Mouse (Mus musculus) C2C12 (cell line): ENCODE measurements at regions not wholly inside any gene's neighbourhood (a gene's known extent, or its start where the extent isn't known, plus 50 kb on each side); places are given as distances from the start of the nearest gene placed in this dataset.

ENCODE experiments used
- H3K27me3 ChIP-seq: one replicate; pipeline ENCODE4 v1.6.1; 2011; ENCODE audit not compliant: control insufficient read depth, insufficient read depth, insufficient read length
- H3K36me3 ChIP-seq: one replicate; pipeline ENCODE4 v1.6.1; 2011; ENCODE audit not compliant: control insufficient read depth, insufficient read depth
- H3K4me3 ChIP-seq: one replicate; pipeline ENCODE4 v1.5.1; 2011; ENCODE audit warnings: mild to moderate bottlenecking, control low read depth; ENCODE audit not compliant: poor library complexity, insufficient read depth, severe bottlenecking
- H3K79me2 ChIP-seq: one replicate; pipeline ENCODE4 v1.6.1; 2011; ENCODE audit not compliant: control insufficient read depth, insufficient read depth
- H3K79me3 ChIP-seq: one replicate; pipeline ENCODE4 v1.6.1; 2011; ENCODE audit warnings: low read depth, control low read depth
- H3ac ChIP-seq: one replicate; pipeline ENCODE3; 2011; ENCODE audit warnings: low read depth; ENCODE audit not compliant: control insufficient read depth, insufficient read length
- CEBPB ChIP-seq: IDR thresholded peaks from one replicate; pipeline ENCODE4 v1.6.1; 2011; ENCODE audit warnings: low read depth, mild to moderate bottlenecking, control low read depth, moderate library complexity
- CTCF ChIP-seq: IDR thresholded peaks from one replicate; pipeline ENCODE4 v1.5.1; 2011; ENCODE audit not compliant: control insufficient read depth, insufficient read depth, insufficient read length
- FOSL1 ChIP-seq: IDR thresholded peaks from one replicate; pipeline ENCODE4 v1.8.0; 2011; ENCODE audit warnings: mild to moderate bottlenecking, low read length; ENCODE audit not compliant: poor library complexity, insufficient read depth, severe bottlenecking
- MAX ChIP-seq: IDR thresholded peaks from one replicate; pipeline ENCODE4 v1.6.1; 2011; ENCODE audit warnings: mild to moderate bottlenecking, control low read depth
- MYOD1 ChIP-seq: IDR thresholded peaks from one replicate; pipeline ENCODE4 v1.6.1; 2011; ENCODE audit warnings: low read depth; ENCODE audit not compliant: control insufficient read depth, insufficient read length
- MYOG ChIP-seq: IDR thresholded peaks from one replicate; pipeline ENCODE4 v1.6.1; 2011; ENCODE audit not compliant: control insufficient read depth, insufficient read length; ENCODE audit errors: extremely low read depth
- USF1 ChIP-seq: IDR thresholded peaks from one replicate; pipeline ENCODE4 v1.6.1; 2011; ENCODE audit warnings: low read depth, mild to moderate bottlenecking, control low read depth, moderate library complexity

DNA sequence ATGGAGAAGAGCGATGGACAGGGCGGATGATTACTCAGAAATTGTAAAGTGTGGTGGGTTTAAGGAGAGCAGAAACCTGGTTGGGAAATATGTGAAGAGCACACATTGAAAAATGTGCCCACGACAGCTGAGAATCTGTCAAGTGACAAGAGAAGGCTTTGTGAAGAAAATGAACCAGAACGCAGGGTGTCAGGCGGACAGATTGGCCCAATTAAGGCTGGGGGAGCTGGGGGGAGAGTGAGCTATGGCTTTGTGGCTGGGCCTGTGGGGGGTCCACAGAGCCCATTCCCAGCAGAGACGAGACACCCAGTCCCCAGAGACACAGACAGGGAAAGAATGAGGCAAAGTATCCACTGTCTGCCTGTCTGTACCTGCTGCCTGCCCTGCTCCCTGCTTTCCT lies 153.3 kb downstream of the Shq1 start:
- TF ChIP-seq CTCF, result no peak
- no peak for TF ChIP-seq MAX
- no peak for TF ChIP-seq CEBPB
- no peak for TF ChIP-seq USF1
- no peak for TF ChIP-seq MYOD1
- no peak for TF ChIP-seq MYOG
- no peak for TF ChIP-seq FOSL1
- no peaks in the 10 kb centered on the region for H3K36me3 ChIP-seq
- no peak overlapping the region for H3ac ChIP-seq
- peaks cover 33% of the 10 kb centered on the region for H3K27me3 ChIP-seq
- no peaks in the 10 kb centered on the region for H3K79me3 ChIP-seq
- H3K4me3 ChIP-seq, result no peak overlapping the region
- no peaks in the 10 kb centered on the region for H3K79me2 ChIP-seq

GRCm38 (mm10) chr6:100512676-100513075 lies 158.3 kb downstream of the Shq1 start:
- H3K36me3 ChIP-seq, result no peaks in the 10 kb centered on the region
- no peak overlapping the region for H3K4me3 ChIP-seq
- no peak overlapping the region for H3ac ChIP-seq
- peaks cover 10% of the 10 kb centered on the region for H3K27me3 ChIP-seq
- no peaks in the 10 kb centered on the region for H3K79me3 ChIP-seq
- TF ChIP-seq USF1, result no peak
- no peak for TF ChIP-seq CTCF
- no peak for TF ChIP-seq CEBPB
- no peak for TF ChIP-seq MYOD1
- TF ChIP-seq FOSL1, result no peak
- no peak for TF ChIP-seq MYOG
- no peak for TF ChIP-seq MAX
- H3K79me2 ChIP-seq, result no peaks in the 10 kb centered on the region

GRCm38 (mm10) chr6:100510676-100511075 lies 160.3 kb downstream of the Shq1 start:
- no peak overlapping the region for H3ac ChIP-seq
- no peaks in the 10 kb centered on the region for H3K36me3 ChIP-seq
- TF ChIP-seq MYOG (no peak), CEBPB (peak; percentile 53), MAX (no peak)
- peaks cover 1% of the 10 kb centered on the region for H3K27me3 ChIP-seq
- no peak overlapping the region for H3K4me3 ChIP-seq
- no peaks in the 10 kb centered on the region for H3K79me2 ChIP-seq
- H3K79me3 ChIP-seq, result no peaks in the 10 kb centered on the region

DNA sequence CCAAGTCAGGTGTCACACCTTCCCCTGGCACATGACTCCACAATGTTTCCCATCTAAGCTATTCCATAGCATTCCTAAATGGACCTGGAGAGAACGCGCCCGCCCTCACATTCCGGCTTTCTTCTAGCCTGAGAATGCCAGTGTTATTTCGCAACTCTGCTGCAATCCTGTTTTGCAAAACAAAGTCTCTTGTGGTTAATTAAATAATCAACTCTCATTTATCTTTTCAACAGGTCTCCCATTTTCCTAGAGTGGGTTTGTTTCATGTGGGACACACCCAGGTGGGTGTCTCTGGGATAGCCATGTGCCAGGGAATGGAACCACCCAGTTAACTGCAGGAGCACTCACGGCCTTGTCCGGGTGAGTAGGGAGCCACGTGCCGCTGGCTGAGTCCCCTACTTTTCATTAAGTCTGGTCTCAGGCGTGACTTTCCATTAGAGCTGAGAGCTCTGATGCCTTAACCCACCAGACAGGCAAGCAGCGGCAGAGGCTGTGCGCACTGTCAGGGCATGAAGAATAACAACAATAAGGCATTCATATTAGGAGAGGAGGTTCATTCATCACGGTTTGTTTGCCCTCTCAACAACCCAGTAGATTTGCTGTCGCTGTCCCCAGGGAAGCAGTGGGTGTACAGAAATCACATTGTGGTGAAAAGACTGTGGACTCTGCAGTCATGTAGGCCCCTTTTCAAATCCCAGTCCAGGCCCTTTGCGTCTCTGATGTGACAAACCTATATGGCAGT lies 165.3 kb downstream of the Shq1 start:
- TF ChIP-seq CEBPB (peak; percentile 90), CTCF (no peak)
- H3K27me3 ChIP-seq, result no peaks in the 10 kb centered on the region
- no peaks in the 10 kb centered on the region for H3K36me3 ChIP-seq
- H3K4me3 ChIP-seq, result no peak overlapping the region
- H3ac ChIP-seq, result no peak overlapping the region
- H3K79me2 ChIP-seq, result no peaks in the 10 kb centered on the region
- no peaks in the 10 kb centered on the region for H3K79me3 ChIP-seq

- Histone ChIP-seq H3K4me3 (no peak overlapping the region), H3ac (no peak overlapping the region), H3K36me3 (no peaks in the 10 kb centered on the region), H3K79me3 (no peaks in the 10 kb centered on the region), H3K27me3 (no peaks in the 10 kb centered on the region), H3K79me2 (no peaks in the 10 kb centered on the region)
- TF ChIP-seq USF1 (no peak), FOSL1 (no peak), CTCF (no peak), CEBPB (no peak), MYOG (no peak), MAX (peak; percentile 34), MYOD1 (no peak)
Measured at GRCm38 (mm10) chr6:100502961-100503782, 167.8 kb downstream of the Shq1 start.
